ENCODE assay signal across 15 mouse cellular contexts in genomic region chr12:82086441-82086840, GRCm38 (mm10).
"Had no signal": no experiment of that assay in that cellular context is flagged by ENCODE, and none has a peak within 500 bp of the region (broad histone marks: within the 10 kb centered on the region; RNA-seq: fewer than 3 reads in every experiment).

No protein-coding gene starts in this region.

- H3K27ac ChIP-seq: layer of hippocampus, adult 2 months; left cerebral cortex, adult 2 months; liver, embryonic 13.5 days; midbrain, embryonic 10.5 days; midbrain, embryonic 13.5 days; neural tube, embryonic 13.5 days had no signal

- ATAC-seq: intestine, embryonic 16.5 days; midbrain, embryonic 13.5 days; midbrain, embryonic 16.5 days had no signal

- DNase-seq: layer of hippocampus, adult 9-11 months; layer of hippocampus, postnatal 36 days; liver, embryonic 13.5 days; lung, embryonic 14.5 days; thymus, adult 18-20 months; thymus, postnatal 36 days had no signal

- H3K36me3 ChIP-seq: liver, embryonic 13.5 days; midbrain, embryonic 10.5 days; midbrain, embryonic 13.5 days; neural tube, embryonic 13.5 days had no signal

- H3K27me3 ChIP-seq: liver, embryonic 13.5 days; megakaryocyte, embryonic 14.5 days; midbrain, embryonic 13.5 days; neural tube, embryonic 13.5 days had no signal

- H3K9me3 ChIP-seq: liver, embryonic 13.5 days; midbrain, embryonic 10.5 days; midbrain, embryonic 13.5 days; neural tube, embryonic 13.5 days had no signal

- H3K4me2 ChIP-seq: liver, embryonic 13.5 days; lung, embryonic 14.5 days; midbrain, embryonic 13.5 days; neural tube, embryonic 13.5 days had no signal

- H3K4me1 ChIP-seq: liver, embryonic 13.5 days; megakaryocyte, embryonic 14.5 days; midbrain, embryonic 13.5 days; neural tube, embryonic 13.5 days had no signal

- H3K4me3 ChIP-seq: layer of hippocampus, adult 2 months; left cerebral cortex, adult 2 months; liver, embryonic 13.5 days; megakaryocyte, embryonic 14.5 days; midbrain, embryonic 10.5 days; midbrain, embryonic 13.5 days; myocyte; neural tube, embryonic 13.5 days had no signal

- H3K9ac ChIP-seq: liver, embryonic 13.5 days; lung, embryonic 14.5 days; midbrain, embryonic 13.5 days; neural tube, embryonic 13.5 days had no signal
